Mouse (Mus musculus) myocyte (in vitro differentiated cells): ENCODE data around the gene Rnf145.

Experiments
- POLR2A ChIP-seq: IDR thresholded peaks from one replicate; pipeline ENCODE4 v1.6.1; 2011; ENCODE audit warnings: low read depth, mild to moderate bottlenecking, control low read depth, moderate library complexity; ENCODE audit not compliant: insufficient read length
- TCF12 ChIP-seq: IDR thresholded peaks from one replicate; pipeline ENCODE4 v1.6.1; 2011; ENCODE audit warnings: mild to moderate bottlenecking, control low read depth; ENCODE audit not compliant: poor library complexity, insufficient read depth, severe bottlenecking
- USF1 ChIP-seq: IDR thresholded peaks from one replicate; pipeline ENCODE4 v1.6.1; 2011; ENCODE audit warnings: low read depth, mild to moderate bottlenecking, control low read depth, moderate library complexity

DNA sequence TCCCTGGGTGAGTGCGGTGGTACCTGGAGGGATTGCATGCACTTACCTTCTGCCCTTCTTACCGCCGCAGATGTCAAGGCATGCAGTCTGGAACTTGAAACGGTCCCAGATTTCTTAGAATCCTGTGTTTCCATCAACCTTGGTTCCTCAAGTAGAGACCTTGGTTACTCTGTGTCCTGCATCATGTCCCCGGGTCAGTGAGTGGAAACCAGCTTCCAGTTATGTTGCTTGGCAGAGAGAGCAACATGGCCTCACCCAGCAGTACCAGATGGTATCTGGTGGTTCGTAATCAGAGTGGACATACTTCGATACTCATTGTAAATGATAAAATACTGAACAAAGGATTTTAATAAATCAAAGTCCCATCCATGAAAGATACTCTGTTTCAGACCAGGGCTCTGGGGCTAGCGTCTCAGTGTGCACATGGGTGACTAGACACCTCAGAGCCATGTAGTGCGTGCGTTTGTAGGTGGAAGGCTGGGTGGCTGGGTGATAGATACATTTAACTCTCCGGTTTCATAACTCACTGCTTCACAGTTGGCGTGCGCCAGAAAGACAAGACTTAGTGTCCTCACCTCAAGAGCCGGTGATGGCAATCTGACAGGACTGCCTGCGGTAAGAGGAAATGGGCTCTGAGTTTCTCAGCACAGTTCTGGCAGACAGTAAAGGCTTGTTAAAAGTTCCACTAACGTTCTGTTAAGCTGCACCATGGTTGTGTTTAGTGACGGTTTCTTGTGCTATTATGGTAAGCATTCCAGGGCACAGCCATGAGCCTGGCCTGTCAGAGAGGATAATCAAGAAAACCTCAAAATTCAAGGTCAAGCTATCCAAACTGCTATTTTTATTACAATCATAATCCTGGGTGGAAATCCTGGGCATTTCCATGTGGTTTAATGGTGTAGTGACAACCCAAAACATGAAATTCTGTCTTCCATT is 14.3 kb downstream of the Rnf145 start:
- no peak for TF ChIP-seq POLR2A
- no peak for TF ChIP-seq USF1
- TF ChIP-seq TCF12: no peak
